Mouse (Mus musculus) megakaryocyte, adult 5-6 weeks (primary cell): ENCODE results near the gene St8sia1. TPM values are rescaled to one million over a fixed set of nuclear protein-coding genes. Genes with fewer than 3 reads are reported as not detected.
A peak's percentile ranks its signal among the peaks of the same experiment; 100 is the strongest.

Source experiments
- ATAC-seq: 2 replicates; pipeline ENCODE4 v1.8.0; 2016; ENCODE audit warnings: mild to moderate bottlenecking, inconsistent platforms; ENCODE audit not compliant: poor library complexity, severe bottlenecking
- total RNA-seq, 2 experiments: library from RNA; stranded (forward) in 1 of 2; stranded (reverse) in 1 of 2; fragments of 153-499, 151-499 nt in 1 of 2; fragments of 221-1000, 200-1000 nt in 1 of 2; gene quantifications; 2 replicates each; pipeline versions ENCODE4 v1.2.3 to v1.2.4; 2015 to 2017

St8sia1 gene
- total RNA-seq, 2 experiments from 2014 or later: 0.48 to 1.3 TPM

DNA sequence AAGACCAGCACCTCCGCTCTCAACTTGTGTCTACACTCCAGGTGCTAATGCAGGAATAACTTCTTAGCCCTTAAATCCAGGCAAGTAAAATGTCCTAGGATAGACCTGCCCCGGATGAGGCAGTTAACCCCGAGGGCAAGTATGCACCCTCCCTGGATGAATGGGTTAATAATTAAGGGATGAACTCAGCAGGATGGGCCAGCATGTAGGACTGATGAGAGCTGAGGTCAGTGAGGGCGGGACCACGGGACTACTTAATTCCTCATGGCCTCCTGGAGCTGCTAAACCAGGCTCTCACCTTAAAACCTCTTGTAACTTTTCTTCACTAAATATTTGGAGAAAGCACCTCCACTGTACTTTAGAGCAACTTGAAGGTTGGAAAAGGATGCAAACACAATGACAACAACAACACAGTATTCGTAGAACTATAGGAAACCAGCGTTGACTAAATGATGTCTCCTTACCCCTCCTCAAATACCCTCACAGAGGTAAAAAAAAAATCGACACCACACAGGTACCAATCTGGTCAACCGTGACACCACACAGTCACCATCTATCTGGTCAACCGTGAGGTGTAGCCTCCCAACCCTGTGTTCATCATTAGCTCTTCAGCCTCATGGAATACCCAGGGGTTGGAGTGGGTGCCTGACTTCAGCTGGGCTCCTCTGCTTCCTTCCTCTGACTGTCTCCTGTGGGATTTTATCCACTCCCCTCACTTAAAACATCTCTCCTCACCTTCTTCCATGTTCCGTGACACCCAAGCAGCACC is 90.3 kb downstream of the St8sia1 start:
- no peak for ATAC-seq

DNA sequence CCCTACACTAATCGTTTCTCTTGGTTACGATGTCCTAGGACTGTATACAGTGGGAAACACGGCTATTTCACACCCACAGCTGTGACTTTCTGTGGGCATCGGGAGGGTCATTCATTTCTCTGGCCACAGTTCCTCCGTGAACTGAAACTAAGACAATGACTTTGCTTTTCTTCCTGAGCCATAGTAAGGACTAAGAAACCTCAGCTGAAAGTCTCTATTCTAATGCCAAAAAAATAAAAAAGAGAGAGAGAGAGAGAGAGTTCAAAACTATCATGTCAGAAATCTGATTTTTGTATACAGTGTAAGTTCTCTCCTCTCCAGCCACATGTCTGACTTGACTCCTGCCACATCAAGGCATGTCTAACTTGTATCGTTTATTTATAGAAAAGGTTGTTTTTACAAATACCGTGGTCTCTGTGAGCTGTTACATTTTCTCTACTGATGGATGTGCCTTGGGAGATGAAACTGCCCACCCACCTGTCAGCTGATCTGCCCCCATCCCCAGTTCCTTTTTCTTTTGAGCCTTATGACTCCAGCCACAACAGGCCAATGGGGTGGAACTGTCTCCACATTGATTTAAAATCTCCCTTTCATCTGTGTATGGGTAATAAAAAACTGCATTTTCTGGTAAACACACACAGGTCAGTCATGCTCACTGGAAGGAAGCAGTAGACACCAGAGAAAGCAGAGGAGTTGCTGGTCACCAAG is 94.4 kb downstream of the St8sia1 start:
- ATAC-seq: peak; percentile 34

GRCm38 (mm10) chr6:142867471-142868055 is 96.7 kb downstream of the St8sia1 start:
- peak; percentile 51 for ATAC-seq

GRCm38 (mm10) chr6:142867023-142867422 is 97.2 kb downstream of the St8sia1 start:
- ATAC-seq: no peak

DNA sequence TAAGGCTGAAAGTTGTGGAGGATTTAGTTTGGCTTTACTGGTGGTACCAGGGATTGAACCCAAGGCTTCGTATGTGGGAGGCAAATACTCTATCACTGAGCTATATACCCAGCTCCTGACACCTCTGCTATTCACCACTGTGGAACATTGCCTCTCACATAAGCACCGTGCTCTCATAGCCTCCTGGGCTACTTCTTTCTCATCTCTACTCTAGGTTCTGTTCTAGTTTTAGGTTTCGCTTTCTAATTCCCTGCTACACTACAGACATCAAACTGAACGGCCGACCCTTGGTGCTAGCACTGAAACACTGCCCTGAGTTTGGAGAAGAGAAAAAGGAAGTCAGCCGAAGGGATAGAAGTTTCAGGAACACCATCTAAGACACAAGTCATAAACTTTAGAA is 99.1 kb downstream of the St8sia1 start:
- peak; percentile 36 for ATAC-seq

- ATAC-seq: no peak
Measured at GRCm38 (mm10) chr6:142863881-142864280, 100.4 kb downstream of the St8sia1 start.

GRCm38 (mm10) chr6:142862265-142862664 is 102.0 kb downstream of the St8sia1 start:
- peak; percentile 91 for ATAC-seq

DNA sequence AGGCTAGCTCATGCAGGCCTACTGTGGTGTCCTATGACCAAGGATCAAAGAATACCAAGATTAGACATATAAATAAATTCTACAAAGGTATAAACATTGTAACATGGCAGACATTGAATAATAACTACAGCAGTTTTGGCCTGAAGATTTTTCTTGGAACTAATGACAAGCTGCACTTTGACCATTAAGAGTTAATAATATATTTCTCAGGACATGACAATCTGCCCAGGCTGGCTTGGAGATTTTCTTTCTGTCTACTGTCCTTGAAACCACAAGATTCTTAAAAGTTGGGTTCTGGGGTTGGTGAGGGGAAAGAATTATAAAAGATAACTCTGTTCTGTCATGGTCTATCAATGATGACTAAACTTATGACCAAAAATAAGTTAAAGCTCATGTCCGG is 103.9 kb downstream of the St8sia1 start:
- no peak for ATAC-seq

DNA sequence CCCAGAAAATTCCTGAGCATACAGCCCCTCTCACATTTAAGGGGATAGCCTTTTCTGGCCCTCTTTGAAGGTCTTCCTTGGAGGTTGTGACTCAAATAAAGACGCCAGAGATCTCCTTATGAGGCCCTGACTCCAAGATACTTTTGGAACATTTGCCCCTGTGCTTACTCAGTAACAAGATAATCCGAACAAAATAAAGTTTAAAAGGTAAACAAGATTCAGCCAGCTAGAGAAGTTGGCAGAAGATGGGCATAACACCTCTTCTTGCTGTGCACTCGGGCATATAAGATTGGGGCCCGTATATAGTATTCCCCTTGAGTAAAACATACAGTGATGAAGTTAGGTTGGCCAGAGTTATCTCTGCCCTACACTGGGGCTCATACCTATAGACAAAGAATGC is 104.3 kb downstream of the St8sia1 start:
- no peak for ATAC-seq

DNA sequence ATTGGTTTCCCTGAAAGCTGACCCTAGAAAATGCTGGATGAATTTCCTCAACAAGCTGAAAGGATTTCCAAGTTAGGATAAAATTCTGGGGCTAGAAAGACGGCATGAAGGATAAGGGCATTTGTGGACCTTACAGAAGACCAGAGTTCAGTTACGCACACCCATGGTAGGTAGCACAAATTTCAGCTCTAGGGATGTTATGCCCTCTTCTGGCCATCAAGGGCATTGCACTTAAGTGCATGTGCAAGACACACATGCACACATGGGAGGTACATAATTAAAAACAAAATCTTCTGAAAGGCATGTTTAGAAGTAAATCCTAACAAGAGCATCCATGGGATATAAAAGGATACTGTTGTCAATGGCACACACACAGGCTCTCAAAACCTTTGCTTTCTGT is 105.3 kb downstream of the St8sia1 start:
- ATAC-seq: 0 out of 2 replicates have a peak, but pooled peaks have one; percentile 37

DNA sequence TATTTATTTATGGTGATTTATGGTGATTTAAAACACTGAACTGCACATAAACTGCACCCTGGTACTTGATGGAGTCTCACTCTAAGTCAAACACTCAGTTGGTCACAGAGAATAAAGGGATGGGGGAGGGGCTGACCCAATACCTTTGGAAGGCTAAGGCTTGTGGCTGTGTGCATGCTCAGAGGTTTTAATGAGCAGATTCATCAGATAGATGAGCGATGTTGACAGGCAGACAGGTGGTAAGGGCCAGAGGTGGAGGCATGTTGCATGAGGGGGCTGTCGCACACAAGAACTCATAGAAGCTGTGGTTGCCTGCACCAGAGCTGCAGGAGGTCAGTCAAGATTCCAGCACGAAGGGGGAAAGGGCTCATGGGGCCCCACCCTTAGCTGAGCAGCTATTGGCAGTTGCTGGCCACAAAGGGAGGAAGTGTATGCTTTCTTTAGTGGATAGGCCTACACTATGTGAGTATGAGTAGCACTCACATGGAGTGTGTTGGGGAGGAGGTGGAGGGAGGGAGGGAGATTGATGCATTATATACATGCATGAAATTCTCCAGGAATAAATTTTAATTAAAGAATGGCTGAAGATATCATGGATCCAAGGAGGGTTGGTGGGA is 107.9 kb downstream of the St8sia1 start:
- ATAC-seq: peak; percentile 47

- no peak for ATAC-seq
Measured at GRCm38 (mm10) chr6:142855761-142856160, 108.5 kb downstream of the St8sia1 start.

GRCm38 (mm10) chr6:142852419-142853377 is 111.6 kb downstream of the St8sia1 start:
- 0 out of 2 replicates have a peak, but pooled peaks have one; percentile 22 for ATAC-seq

GRCm38 (mm10) chr6:142850436-142850835 is 113.8 kb downstream of the St8sia1 start:
- ATAC-seq: no peak

- no peak for ATAC-seq
Measured at GRCm38 (mm10) chr6:142849326-142849725, 114.9 kb downstream of the St8sia1 start.

DNA sequence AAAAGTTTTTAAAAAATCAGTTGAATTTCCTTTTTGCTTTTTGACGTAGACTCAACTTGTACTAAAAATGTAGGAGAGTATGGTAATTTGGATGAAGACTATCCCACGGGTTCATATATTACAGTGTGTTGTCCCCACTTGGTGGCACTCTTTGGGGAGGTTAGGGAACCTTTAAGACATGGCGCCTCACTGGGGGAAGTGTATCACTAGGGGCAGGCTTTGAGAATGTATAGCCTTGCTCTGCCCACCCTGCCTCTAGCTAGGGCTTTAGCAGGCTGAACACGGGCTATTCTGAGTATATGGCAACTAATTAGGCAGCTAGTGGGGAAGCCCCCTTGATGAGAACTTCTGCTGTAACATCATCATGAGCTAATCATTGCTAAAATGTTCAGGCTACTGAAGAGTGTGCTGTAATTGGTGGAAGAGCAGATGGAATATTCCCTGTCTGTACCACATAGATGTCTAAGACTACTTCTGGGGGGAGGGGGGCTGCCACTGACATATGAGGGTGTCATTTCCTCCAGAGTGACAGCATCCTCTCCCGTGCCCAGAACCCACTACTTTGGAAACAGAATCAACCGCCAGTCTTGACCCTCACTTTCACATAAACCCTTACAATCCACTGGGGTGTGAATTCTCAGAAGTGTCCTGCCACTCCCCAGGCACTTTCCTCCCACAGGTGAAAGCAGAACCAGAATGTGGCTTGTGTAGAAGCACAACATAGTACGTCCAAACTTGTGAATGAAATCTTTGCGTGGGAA is 116.2 kb downstream of the St8sia1 start:
- no peak for ATAC-seq

GRCm38 (mm10) chr6:142846855-142847254 is 117.4 kb downstream of the St8sia1 start:
- ATAC-seq: no peak

GRCm38 (mm10) chr6:142845066-142845465 is 119.2 kb downstream of the St8sia1 start:
- no peak for ATAC-seq

GRCm38 (mm10) chr6:142844061-142844460 is 120.2 kb downstream of the St8sia1 start:
- no peak for ATAC-seq
